Mouse (Mus musculus) thymus, adult 2 months (tissue): ENCODE results near the gene Auts2.

Source experiments
- CTCF ChIP-seq: fragments of 200-500 bp; IDR thresholded peaks from 2 replicates; pipeline ENCODE4 v1.5.1; 2012; ENCODE audit warnings: mild to moderate bottlenecking, control low read depth, low read length, moderate library complexity, borderline replicate concordance; ENCODE audit not compliant: control insufficient read depth, poor library complexity, insufficient read depth; ENCODE audit errors: extremely low read depth
- POLR2A ChIP-seq: fragments of 200-500 bp; IDR thresholded peaks from 2 replicates; pipeline ENCODE4 v1.6.1; 2012; ENCODE audit warnings: mild to moderate bottlenecking, low read length, control low read depth, moderate library complexity; ENCODE audit not compliant: control insufficient read depth, poor library complexity, insufficient read depth; ENCODE audit errors: extremely low read depth

DNA sequence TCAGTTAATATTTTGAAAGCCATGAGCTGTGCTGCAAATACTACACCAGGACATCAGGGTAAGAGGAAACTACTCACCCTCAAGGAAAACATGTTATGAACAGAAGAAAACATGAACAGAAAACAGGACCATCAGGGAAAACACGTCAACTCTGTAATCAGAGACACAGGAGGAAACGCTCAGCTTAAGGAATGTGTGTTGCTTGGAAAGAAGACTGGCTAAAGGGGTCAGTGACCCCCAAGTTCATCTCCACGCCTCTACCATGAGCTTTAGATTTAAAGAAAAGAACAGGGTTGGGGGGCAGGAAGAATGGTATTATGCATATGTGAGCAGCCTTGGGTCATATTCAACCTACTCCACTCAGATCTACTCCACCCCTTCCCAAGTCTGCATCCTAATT lies 356.5 kb downstream of the Auts2 start:
- TF ChIP-seq CTCF = no peak
- TF ChIP-seq POLR2A = no peak
